Mouse (Mus musculus): ENCODE results near the gene F10.

DNA sequence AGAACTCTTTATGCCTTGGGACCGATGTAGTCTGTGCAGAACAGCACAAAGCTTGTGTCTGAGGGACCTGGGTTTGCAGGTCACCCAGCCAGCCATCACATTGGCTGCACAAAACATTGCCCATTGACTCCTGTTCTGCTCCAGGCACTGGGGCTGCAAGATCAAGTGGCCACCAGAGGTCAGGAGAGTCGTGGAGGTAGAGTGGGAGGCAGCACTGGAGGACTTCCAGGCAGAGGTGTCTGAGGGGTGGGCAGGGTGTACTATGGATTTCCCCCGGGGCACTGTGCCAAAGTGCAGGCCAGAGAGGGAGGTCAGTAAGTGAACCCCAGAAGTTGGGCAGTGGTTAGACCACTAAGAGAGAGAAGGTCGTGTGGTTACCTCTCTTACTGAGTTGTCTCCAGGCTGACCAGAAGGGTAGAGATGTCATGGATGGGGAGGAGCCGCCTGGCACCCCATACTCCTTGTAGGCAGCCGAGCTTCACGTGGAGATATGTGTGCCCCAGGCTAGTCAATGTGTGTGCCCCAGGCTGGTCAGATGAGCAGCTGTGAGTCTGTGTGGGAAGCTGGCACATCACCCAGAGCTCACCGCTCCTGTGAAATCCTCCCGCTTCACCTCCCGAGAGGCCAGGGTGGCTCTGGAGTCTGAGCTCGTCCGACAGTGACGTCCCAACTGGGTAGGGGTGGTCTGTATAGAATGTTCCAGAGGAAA lies 48.2 kb upstream of the F10 start:
- TF ChIP-seq POLR2A (IDR thresholded peaks at IDR 0.05; ENCODE audit: low read depth, low read length) (no peak), CTCF (IDR thresholded peaks at IDR 0.05; ENCODE audit: extremely low read depth, insufficient read depth, insufficient read length, insufficient replicate concordance) (no peak)

All from spleen, adult 2 months (tissue).